Mouse (Mus musculus): ENCODE results near the gene Catsper3.

The Catsper3 gene

GRCm38 (mm10) chr13:55784268-55784667, at the start of gene Catsper3:
TSS of gene Catsper3 (plus strand) at chr13:55784568.
- no peak for DNase-seq

GRCm38 (mm10) chr13:55737885-55738284, 46.5 kb upstream of the Catsper3 start:
- no peak for DNase-seq

- DNase-seq, result no peak
These were observed 42.1 kb upstream of the Catsper3 start for GRCm38 (mm10) chr13:55742306-55742705.

- DNase-seq, result no peak
These were observed 30.0 kb upstream of the Catsper3 start for GRCm38 (mm10) chr13:55754380-55754779.

GRCm38 (mm10) chr13:55756789-55757188, 27.6 kb upstream of the Catsper3 start:
- DNase-seq, result no peak

GRCm38 (mm10) chr13:55757645-55758044, 26.7 kb upstream of the Catsper3 start:
- peak; percentile 9 for DNase-seq

- no peak for DNase-seq
These were observed 23.8 kb upstream of the Catsper3 start for GRCm38 (mm10) chr13:55760576-55760975.

GRCm38 (mm10) chr13:55761486-55761885, 22.9 kb upstream of the Catsper3 start:
- no peak for DNase-seq

GRCm38 (mm10) chr13:55774352-55774751, 10.0 kb upstream of the Catsper3 start:
- no peak for DNase-seq

GRCm38 (mm10) chr13:55775056-55775455, 9.3 kb upstream of the Catsper3 start:
- DNase-seq, result no peak

- no peak for DNase-seq
These were observed 1.8 kb downstream of the Catsper3 start for GRCm38 (mm10) chr13:55786120-55786519.

GRCm38 (mm10) chr13:55801246-55801645, 16.9 kb downstream of the Catsper3 start:
- no peak for DNase-seq

- no peak for DNase-seq
These were observed 19.6 kb downstream of the Catsper3 start for GRCm38 (mm10) chr13:55803973-55804372.

GRCm38 (mm10) chr13:55809041-55809623, 24.8 kb downstream of the Catsper3 start:
- DNase-seq, result no peak

- DNase-seq, result no peak
These were observed 25.3 kb downstream of the Catsper3 start for GRCm38 (mm10) chr13:55809707-55810106.

- DNase-seq, result no peak
These were observed 26.6 kb downstream of the Catsper3 start for GRCm38 (mm10) chr13:55810947-55811346.

- no peak for DNase-seq
These were observed 29.2 kb downstream of the Catsper3 start for GRCm38 (mm10) chr13:55813490-55814016.

GRCm38 (mm10) chr13:55814834-55815233, 30.5 kb downstream of the Catsper3 start:
- DNase-seq, result no peak

GRCm38 (mm10) chr13:55822499-55822898, 38.1 kb downstream of the Catsper3 start:
- DNase-seq, result no peak

- no peak for DNase-seq
These were observed 40.0 kb downstream of the Catsper3 start for GRCm38 (mm10) chr13:55824151-55824945.

- no peak for DNase-seq
These were observed 40.9 kb downstream of the Catsper3 start for GRCm38 (mm10) chr13:55825245-55825681.

GRCm38 (mm10) chr13:55826008-55826671, 41.8 kb downstream of the Catsper3 start:
- DNase-seq, result no peak
